ENCODE assay signal across 8 mouse cellular contexts in the genomic region with DNA sequence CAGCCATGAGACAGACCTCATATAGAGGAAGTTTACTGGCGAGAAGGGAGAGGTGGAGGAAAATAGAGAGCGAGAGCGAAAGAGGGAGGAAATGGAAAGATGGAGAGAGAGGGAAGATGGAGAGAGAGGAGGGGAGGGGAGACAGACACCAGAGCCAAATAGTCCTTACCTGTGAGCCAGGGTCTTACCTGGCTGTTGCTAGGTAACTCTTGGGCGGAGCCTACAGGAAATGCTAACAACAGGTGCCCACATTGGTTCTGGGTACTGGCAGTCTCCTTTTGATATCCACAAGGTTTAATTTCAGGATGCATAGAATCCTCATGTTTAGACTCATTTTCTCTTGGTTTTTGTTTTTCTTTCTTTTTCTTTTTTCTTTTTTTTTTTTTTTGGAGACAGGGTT. TPM values are rescaled to one million over a fixed set of nuclear protein-coding genes. Genes with fewer than 3 reads are reported as not detected.
A peak's percentile ranks its signal among the peaks of the same experiment; 100 is the strongest.
DNase-seq lines count a peak whose midpoint lies in the region; ATAC-seq lines count a peak whose summit lies in the region.

No protein-coding gene starts in this region.

- no peaks in the 10 kb centered on the region for H3K9me3 ChIP-seq in liver, embryonic 11.5 days (ENCODE audit: control insufficient read depth, low read length)
- H3K9me3 ChIP-seq in embryonic facial prominence, embryonic 14.5 days (ENCODE audit: control insufficient read depth, low read length) = no peaks in the 10 kb centered on the region
- no peaks in the 10 kb centered on the region for H3K9me3 ChIP-seq in limb, embryonic 10.5 days (replicated peaks)
- no peaks in the 10 kb centered on the region for H3K9me3 ChIP-seq in neural tube, embryonic 15.5 days (replicated peaks)

- peaks cover 29% of the 10 kb centered on the region for H3K4me1 ChIP-seq in liver, embryonic 11.5 days (replicated peaks; ENCODE audit: control insufficient read depth, insufficient read depth, low read length)
- H3K4me1 ChIP-seq in embryonic facial prominence, embryonic 14.5 days (ENCODE audit: control insufficient read depth, insufficient read depth, low read length) = peaks cover 14% of the 10 kb centered on the region
- H3K4me1 ChIP-seq in limb, embryonic 10.5 days = peaks cover 16% of the 10 kb centered on the region
- peaks cover 16% of the 10 kb centered on the region for H3K4me1 ChIP-seq in neural tube, embryonic 15.5 days

- peak overlapping the region; percentile 68 for H3K9ac ChIP-seq in liver, embryonic 11.5 days (ENCODE audit: low read depth, low read length)
- 0 out of 2 replicates have a peak overlapping the region, but pooled peaks have one; percentile 67 for H3K9ac ChIP-seq in embryonic facial prominence, embryonic 14.5 days (ENCODE audit: low read depth, low read length)
- H3K9ac ChIP-seq in neural tube, embryonic 15.5 days (replicated peaks) = peak overlapping the region; percentile 47; the same call in 1 of the 2 replicates

- no peaks in the 10 kb centered on the region for H3K27me3 ChIP-seq in liver, embryonic 11.5 days (replicated peaks; ENCODE audit: control insufficient read depth, insufficient read depth, low read length)
- H3K27me3 ChIP-seq in embryonic facial prominence, embryonic 14.5 days (replicated peaks; ENCODE audit: control insufficient read depth, insufficient read depth, low read length) = no peaks in the 10 kb centered on the region
- H3K27me3 ChIP-seq in limb, embryonic 10.5 days (ENCODE audit: low read depth, poor library complexity, severe bottlenecking) = peaks cover 12% of the 10 kb centered on the region
- H3K27me3 ChIP-seq in neural tube, embryonic 15.5 days (replicated peaks) = peaks cover 7% of the 10 kb centered on the region; the same call in 1 of the 2 replicates

- peak overlapping the region; percentile 99 for H3K4me2 ChIP-seq in liver, embryonic 11.5 days
- peak overlapping the region; percentile 99 for H3K4me2 ChIP-seq in embryonic facial prominence, embryonic 14.5 days (ENCODE audit: low read depth, low read length)
- H3K4me2 ChIP-seq in neural tube, embryonic 15.5 days = peak overlapping the region; percentile 97

- peak overlapping the region; percentile 55 for H3K4me3 ChIP-seq in liver, embryonic 11.5 days (ENCODE audit: low read depth, low read length)
- peak overlapping the region; percentile 54 for H3K4me3 ChIP-seq in embryonic facial prominence, embryonic 14.5 days (ENCODE audit: low read depth, low read length)
- peak overlapping the region; percentile 59 for H3K4me3 ChIP-seq in limb, embryonic 10.5 days
- H3K4me3 ChIP-seq in neural tube, embryonic 15.5 days (replicated peaks) = peak overlapping the region; percentile 49

- 72% methylated on average over 4 of the region's 4 CpGs for WGBS in liver, embryonic 11.5 days
- WGBS in embryonic facial prominence, embryonic 14.5 days = 67% methylated on average over 4 of the region's 4 CpGs
- WGBS in limb, embryonic 10.5 days = 53% methylated on average over 4 of the region's 4 CpGs
- WGBS in neural tube, embryonic 15.5 days = 78% methylated on average over 4 of the region's 4 CpGs

- peaks cover 8% of the 10 kb centered on the region for H3K36me3 ChIP-seq in liver, embryonic 11.5 days (ENCODE audit: control insufficient read depth, insufficient read depth, low read length)
- H3K36me3 ChIP-seq in embryonic facial prominence, embryonic 14.5 days (ENCODE audit: control insufficient read depth, insufficient read depth, low read length) = peaks cover 22% of the 10 kb centered on the region
- H3K36me3 ChIP-seq in limb, embryonic 10.5 days = peaks cover 19% of the 10 kb centered on the region
- H3K36me3 ChIP-seq in neural tube, embryonic 15.5 days = peaks cover 18% of the 10 kb centered on the region

- no peak for ATAC-seq in liver, embryonic 11.5 days (replicated peaks; ENCODE audit: low FRiP score)
- ATAC-seq in embryonic facial prominence, embryonic 14.5 days (ENCODE audit: low read depth) = no peak
- no peak for ATAC-seq in neural tube, embryonic 15.5 days (ENCODE audit: low FRiP score)

- DNase-seq in liver, embryonic 11.5 days (ENCODE audit: low spot score) = no peak
- no peak for DNase-seq in liver
- no peak for DNase-seq in embryonic facial prominence, embryonic 14.5 days (ENCODE audit: low spot score)
- no peak for DNase-seq in limb, embryonic 10.5 days (ENCODE audit: low spot score)
- DNase-seq in adrenal gland, adult 2 months = no peak
- no peak for DNase-seq in adrenal gland, postnatal 4 days (ENCODE audit: low spot score in 2 of 2)
- no peak for DNase-seq in gastrocnemius, adult 18-20 months (ENCODE audit: low spot score)

- no peak overlapping the region for H3K27ac ChIP-seq in liver, embryonic 11.5 days (ENCODE audit: low read depth, low read length)
- H3K27ac ChIP-seq in embryonic facial prominence, embryonic 14.5 days (replicated peaks; ENCODE audit: low read depth, low read length) = no peak overlapping the region
- H3K27ac ChIP-seq in limb, embryonic 10.5 days = no peak overlapping the region
- no peak overlapping the region for H3K27ac ChIP-seq in neural tube, embryonic 15.5 days (replicated peaks)

RNA-seq across cellular contexts. Expression of gene Syce2, which starts 1.1 kb away (rescaled TPM):
- polyA plus RNA-seq in liver, embryonic 11.5 days (2014; fragmentation: Nextera tagmentation; extraction: Ambion mirVana) = 144 and 160 TPM in 2 replicates
- polyA plus RNA-seq in embryonic facial prominence, embryonic 14.5 days (2014; fragmentation: Nextera tagmentation; extraction: Ambion mirVana) = 68.5 and 71.8 TPM in 2 replicates
- polyA plus RNA-seq in limb, embryonic 10.5 days (2016; fragmentation: Nextera tagmentation; extraction: Ambion mirVana) = 92.8 and 99.5 TPM in 2 replicates
- polyA plus RNA-seq in neural tube, embryonic 15.5 days (2015; fragmentation: Nextera tagmentation; extraction: Ambion mirVana) = 26.4 and 49.7 TPM in 2 replicates
- total RNA-seq in adrenal gland, adult 2 months (2021) = 1 to 10 TPM; 8.0 to 8.7 TPM
- polyA plus RNA-seq in adrenal gland, adult 2 months (2012; rRNA removed) = 0.80 and 2.1 TPM in 2 replicates
- 10 to 100 TPM; 20.0 to 22.5 TPM for total RNA-seq in adrenal gland, postnatal 4 days (2021)
- total RNA-seq in gastrocnemius, adult 18-20 months (2021) = 1 to 10 TPM; 1.3 to 1.4 TPM

RNA-seq across cellular contexts. Expression of gene Farsa, which starts 16.2 kb away (rescaled TPM):
- 130 TPM in 2 replicates for polyA plus RNA-seq in liver, embryonic 11.5 days (2014; fragmentation: Nextera tagmentation; extraction: Ambion mirVana)
- 67.1 and 76.5 TPM in 2 replicates for polyA plus RNA-seq in embryonic facial prominence, embryonic 14.5 days (2014; fragmentation: Nextera tagmentation; extraction: Ambion mirVana)
- 149 and 156 TPM in 2 replicates for polyA plus RNA-seq in limb, embryonic 10.5 days (2016; fragmentation: Nextera tagmentation; extraction: Ambion mirVana)
- polyA plus RNA-seq in neural tube, embryonic 15.5 days (2015; fragmentation: Nextera tagmentation; extraction: Ambion mirVana) = 105 and 108 TPM in 2 replicates
- total RNA-seq in adrenal gland, adult 2 months (2021) = 10 to 100 TPM; 61.6 to 69.3 TPM
- polyA plus RNA-seq in adrenal gland, adult 2 months (2012; rRNA removed) = 45.3 and 51.4 TPM in 2 replicates
- total RNA-seq in adrenal gland, postnatal 4 days (2021) = 10 to 100 TPM; 61.0 to 63.6 TPM
- total RNA-seq in gastrocnemius, adult 18-20 months (2021) = 10 to 100 TPM; 22.8 to 25.2 TPM

RNA-seq across cellular contexts. Expression of gene Gcdh, which starts 20.7 kb away (rescaled TPM):
- 53.5 and 56.7 TPM in 2 replicates for polyA plus RNA-seq in liver, embryonic 11.5 days (2014; fragmentation: Nextera tagmentation; extraction: Ambion mirVana)
- polyA plus RNA-seq in embryonic facial prominence, embryonic 14.5 days (2014; fragmentation: Nextera tagmentation; extraction: Ambion mirVana) = 27.3 and 33.2 TPM in 2 replicates
- polyA plus RNA-seq in limb, embryonic 10.5 days (2016; fragmentation: Nextera tagmentation; extraction: Ambion mirVana) = 44.5 and 54.2 TPM in 2 replicates
- polyA plus RNA-seq in neural tube, embryonic 15.5 days (2015; fragmentation: Nextera tagmentation; extraction: Ambion mirVana) = 39.8 and 41.3 TPM in 2 replicates
- total RNA-seq in adrenal gland, adult 2 months (2021) = 10 to 100 TPM; 50.1 to 59.0 TPM
- polyA plus RNA-seq in adrenal gland, adult 2 months (2012; rRNA removed) = 652 and 657 TPM in 2 replicates
- 10 to 100 TPM; 55.0 to 56.0 TPM for total RNA-seq in adrenal gland, postnatal 4 days (2021)
- total RNA-seq in gastrocnemius, adult 18-20 months (2021) = 10 to 100 TPM; 33.7 to 38.2 TPM

RNA-seq across cellular contexts. Expression of gene Calr, which starts 26.3 kb away (rescaled TPM):
- polyA plus RNA-seq in liver, embryonic 11.5 days (2014; fragmentation: Nextera tagmentation; extraction: Ambion mirVana) = 860 and 893 TPM in 2 replicates
- 805 and 891 TPM in 2 replicates for polyA plus RNA-seq in embryonic facial prominence, embryonic 14.5 days (2014; fragmentation: Nextera tagmentation; extraction: Ambion mirVana)
- 820 and 843 TPM in 2 replicates for polyA plus RNA-seq in limb, embryonic 10.5 days (2016; fragmentation: Nextera tagmentation; extraction: Ambion mirVana)
- 730 and 802 TPM in 2 replicates for polyA plus RNA-seq in neural tube, embryonic 15.5 days (2015; fragmentation: Nextera tagmentation; extraction: Ambion mirVana)
- 100 to 1,000 TPM; 684 to 730 TPM for total RNA-seq in adrenal gland, adult 2 months (2021)
- polyA plus RNA-seq in adrenal gland, adult 2 months (2012; rRNA removed) = 88.2 and 91.2 TPM in 2 replicates
- 100 to 1,000 TPM; 480 to 531 TPM for total RNA-seq in adrenal gland, postnatal 4 days (2021)
- 100 to 1,000 TPM; 145 to 160 TPM for total RNA-seq in gastrocnemius, adult 18-20 months (2021)

RNA-seq across cellular contexts. Expression of gene Klf1, which starts 28.7 kb away (rescaled TPM):
- 458 and 504 TPM in 2 replicates for polyA plus RNA-seq in liver, embryonic 11.5 days (2014; fragmentation: Nextera tagmentation; extraction: Ambion mirVana)
- 2.1 and 2.2 TPM in 2 replicates for polyA plus RNA-seq in embryonic facial prominence, embryonic 14.5 days (2014; fragmentation: Nextera tagmentation; extraction: Ambion mirVana)
- 14.0 and 18.7 TPM in 2 replicates for polyA plus RNA-seq in limb, embryonic 10.5 days (2016; fragmentation: Nextera tagmentation; extraction: Ambion mirVana)
- 0.49 and 1.1 TPM in 2 replicates for polyA plus RNA-seq in neural tube, embryonic 15.5 days (2015; fragmentation: Nextera tagmentation; extraction: Ambion mirVana)
- total RNA-seq in adrenal gland, adult 2 months (2021) = under 1 TPM; 0.17 to 0.23 TPM
- 0.41 and 0.61 TPM in 2 replicates for polyA plus RNA-seq in adrenal gland, adult 2 months (2012; rRNA removed)
- 1 to 10 TPM; 2.7 to 6.8 TPM for total RNA-seq in adrenal gland, postnatal 4 days (2021)
- not detected for total RNA-seq in gastrocnemius, adult 18-20 months (2021)

Comparison
In these comparisons a context has a peak if more than half of its experiments do, and no peak if none do; other contexts are left out.
1. RNA of gene Gcdh, which starts 20.7 kb away (polyA plus RNA-seq): 652 to 657 TPM in adrenal gland, adult 2 months; 53.5 to 56.7 TPM in liver, embryonic 11.5 days, 44.5 to 54.2 TPM in limb, embryonic 10.5 days, 39.8 to 41.3 TPM in neural tube, embryonic 15.5 days and 27.3 to 33.2 TPM in embryonic facial prominence, embryonic 14.5 days; every median in the first group is over 10 times any median in the second.
2. Peak in every context shown above with its lines, with median percentiles within 50 percentile points of each other: H3K4me2 ChIP-seq, H3K4me3 ChIP-seq and H3K9ac ChIP-seq.